Mouse (Mus musculus) intestine, embryonic 16.5 days (tissue): Measurements from ENCODE around the gene Ralgps1. TPM values are rescaled to one million over a fixed set of nuclear protein-coding genes. Genes with fewer than 3 reads are reported as not detected.
A peak's percentile ranks its signal among the peaks of the same experiment; 100 is the strongest.

ENCODE experiments used
- ATAC-seq: fragments of 200-750 bp; cut with Nextera tagmentation; 2 replicates; pipeline ENCODE4 v1.8.0; 2017; ENCODE audit warnings: moderate TSS enrichment, moderate library complexity
- H3K27ac ChIP-seq: fragments of 300-500 bp; sonication (generic); 2 replicates; pipeline ENCODE4 v1.5.1; 2014; ENCODE audit warnings: mild to moderate bottlenecking, low read length
- H3K27me3 ChIP-seq: fragments of 300-500 bp; sonication (generic); replicated peaks from 2 replicates; pipeline ENCODE4 v1.6.1; 2014; ENCODE audit warnings: low read length, control low read depth, mixed read lengths; ENCODE audit not compliant: control insufficient read depth, insufficient read depth
- H3K36me3 ChIP-seq: fragments of 300-500 bp; sonication (generic); 2 replicates; pipeline ENCODE4 v1.6.1; 2014; ENCODE audit warnings: low read length, control low read depth; ENCODE audit not compliant: control insufficient read depth, insufficient read depth
- H3K4me1 ChIP-seq: fragments of 300-500 bp; sonication (generic); 2 replicates; pipeline ENCODE4 v1.6.1; 2014; ENCODE audit warnings: low read length, control low read depth, mixed read lengths; ENCODE audit not compliant: control insufficient read depth, insufficient read depth
- H3K4me2 ChIP-seq: fragments of 300-500 bp; sonication (generic); 2 replicates; pipeline ENCODE4 v1.6.1; 2014; ENCODE audit warnings: low read depth, low read length, control low read depth
- H3K4me3 ChIP-seq: fragments of 300-500 bp; sonication (generic); 2 replicates; pipeline ENCODE4 v1.5.1; 2014; ENCODE audit warnings: mild to moderate bottlenecking, low read length
- H3K9ac ChIP-seq: fragments of 300-500 bp; sonication (generic); 2 replicates; pipeline ENCODE4 v1.6.1; 2014; ENCODE audit warnings: low read depth, low read length
- H3K9me3 ChIP-seq: fragments of 300-500 bp; sonication (generic); 2 replicates; pipeline ENCODE4 v1.6.1; 2016; ENCODE audit warnings: low read length, control low read depth; ENCODE audit not compliant: control insufficient read depth
- WGBS: fragments of 180-500 bp; shearing (Covaris S2); extraction: QIAGEN DNeasy Blood & Tissue Kit; methylation state at CpG from one replicate; pipeline ENCODE4 v1.1.7; 2014; 5-methylcytosine and 5-hydroxymethylcytosine counted together
- polyA plus RNA-seq: library from polyadenylated mRNA; unstranded; fragments of >200 nt; fragmentation: Nextera tagmentation; extraction: Ambion mirVana; gene quantifications from 2 replicates; pipeline ENCODE4 v1.2.1, GENCODE M21; 2015

Ralgps1 gene
- polyA plus RNA-seq, 1 experiment from 2014 or later, result 6.3 TPM

DNA sequence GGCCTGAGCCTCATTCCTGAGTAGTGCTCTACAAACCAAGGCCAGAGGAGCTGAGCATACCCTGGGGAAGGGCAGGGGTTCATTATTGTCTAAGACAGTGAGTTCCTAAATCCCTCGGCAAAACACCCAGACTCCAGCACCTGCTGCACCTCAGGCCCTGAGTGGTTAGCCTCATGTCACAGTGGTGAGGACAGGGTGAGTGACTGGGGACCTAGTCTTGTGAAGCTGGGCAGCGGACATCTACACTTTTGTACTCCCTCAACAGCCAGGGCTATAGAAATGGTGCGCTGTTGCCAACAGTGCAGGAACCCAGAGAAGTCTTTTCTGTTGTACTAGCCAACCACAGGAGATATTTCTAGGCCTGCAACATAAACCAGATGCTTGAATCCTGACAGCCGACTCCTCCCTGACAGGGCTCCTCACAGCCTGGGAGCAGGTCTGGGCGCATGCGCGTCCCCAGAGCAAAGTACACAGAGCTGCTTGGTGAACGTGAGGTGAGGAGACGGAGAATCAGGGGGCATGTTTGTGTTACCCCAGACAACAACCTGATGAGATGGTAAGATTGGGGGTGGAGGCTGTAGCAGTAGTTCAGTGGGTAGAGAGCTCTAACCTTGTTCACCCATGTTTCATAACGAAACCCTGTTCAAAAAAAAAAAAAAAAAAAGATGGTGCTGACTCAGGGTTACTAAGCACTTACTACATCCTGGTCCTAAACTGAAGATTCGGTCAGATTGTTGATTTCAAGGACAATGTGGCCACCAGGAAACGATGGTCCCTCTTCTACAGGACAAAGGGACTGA, 193.6 kb downstream of the Ralgps1 start:
- no peaks in the 10 kb centered on the region for H3K9me3 ChIP-seq
- peaks cover 33% of the 10 kb centered on the region for H3K4me1 ChIP-seq
- H3K27me3 ChIP-seq, result no peaks in the 10 kb centered on the region
- H3K9ac ChIP-seq, result 0 out of 2 replicates have a peak overlapping the region, but pooled peaks have one; percentile 45
- peak overlapping the region; percentile 29 for H3K4me2 ChIP-seq
- no peaks in the 10 kb centered on the region for H3K36me3 ChIP-seq
- no peak overlapping the region for H3K4me3 ChIP-seq
- WGBS, result 42% methylated on average over 12 of the region's 12 CpGs
- peak overlapping the region; percentile 82 for H3K27ac ChIP-seq
- peak; percentile 74 for ATAC-seq

DNA sequence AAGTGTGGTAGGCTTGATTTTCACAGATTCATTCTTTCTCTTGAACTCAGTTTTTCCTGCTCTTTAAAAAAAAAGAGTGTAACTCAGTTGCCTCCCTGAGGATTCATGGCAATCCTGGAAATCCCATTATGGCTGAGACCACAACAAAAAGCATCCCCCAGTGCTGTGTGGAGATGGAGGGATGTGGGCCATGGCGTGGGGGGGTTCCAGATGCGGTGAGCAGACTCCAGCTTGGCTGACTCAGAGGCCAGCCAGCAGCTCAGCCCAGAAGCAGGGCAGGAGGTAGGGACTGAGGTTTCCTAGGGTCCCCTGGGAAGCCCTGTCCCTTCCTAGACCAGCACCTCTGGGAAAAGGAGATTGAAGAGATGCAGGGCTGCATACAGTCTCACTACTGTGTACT, 194.4 kb downstream of the Ralgps1 start:
- Histone ChIP-seq H3K36me3 (no peaks in the 10 kb centered on the region), H3K4me1 (peaks cover 33% of the 10 kb centered on the region), H3K27ac (peak overlapping the region; percentile 82), H3K4me2 (no peak overlapping the region), H3K9ac (no peak overlapping the region), H3K4me3 (no peak overlapping the region), H3K27me3 (no peaks in the 10 kb centered on the region), H3K9me3 (no peaks in the 10 kb centered on the region)
- WGBS, result 48% methylated on average over 2 of the region's 2 CpGs
- ATAC-seq, result no peak

DNA sequence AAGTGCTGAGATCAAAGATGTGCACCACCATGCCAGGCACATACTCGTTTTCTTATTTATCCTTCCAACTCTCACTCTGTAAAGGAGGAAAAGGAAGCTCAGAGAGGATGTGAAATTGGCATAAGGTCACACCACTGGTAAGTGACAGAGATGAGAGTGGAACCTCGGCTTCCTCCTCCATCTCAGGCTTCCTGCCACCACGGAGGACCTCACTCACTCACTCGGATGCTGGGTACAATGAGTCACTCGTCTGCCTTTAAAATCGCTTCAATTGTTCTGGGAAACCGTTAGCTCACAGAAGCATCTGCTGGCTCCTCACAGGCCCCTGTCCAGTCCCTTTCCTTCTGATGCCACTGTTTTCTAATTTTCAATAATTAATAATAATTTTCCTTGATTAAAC, 194.8 kb downstream of the Ralgps1 start:
- no peak overlapping the region for H3K27ac ChIP-seq
- H3K36me3 ChIP-seq, result no peaks in the 10 kb centered on the region
- no peak for ATAC-seq

DNA sequence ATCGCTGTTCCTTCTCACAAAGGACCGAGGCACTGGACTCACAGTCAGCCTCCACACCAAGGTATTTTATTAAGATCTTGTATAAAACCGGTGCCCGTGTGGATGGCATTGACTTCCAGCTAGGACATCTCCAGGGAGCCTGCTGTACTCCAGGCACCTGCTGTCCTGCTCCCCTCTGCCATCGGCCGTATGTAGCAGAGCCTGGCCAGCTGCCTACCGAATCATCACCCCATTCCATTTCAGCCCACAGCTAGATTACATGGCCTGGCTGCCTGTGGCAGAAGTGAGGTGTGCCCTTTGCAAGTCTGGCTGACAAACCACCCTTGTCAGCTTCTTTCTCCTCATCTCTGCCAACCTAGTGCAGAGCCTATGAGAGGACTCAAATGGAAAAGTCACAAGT, 197.6 kb downstream of the Ralgps1 start:
- H3K9me3 ChIP-seq, result no peaks in the 10 kb centered on the region
- H3K4me1 ChIP-seq, result peaks cover 18% of the 10 kb centered on the region
- H3K4me3 ChIP-seq, result no peak overlapping the region
- H3K9ac ChIP-seq, result no peak overlapping the region
- 86% methylated on average over 7 of the region's 7 CpGs for WGBS
- no peak for ATAC-seq
- H3K36me3 ChIP-seq, result no peaks in the 10 kb centered on the region
- no peak overlapping the region for H3K27ac ChIP-seq
- no peak overlapping the region for H3K4me2 ChIP-seq
- no peaks in the 10 kb centered on the region for H3K27me3 ChIP-seq

More for the DNA sequence above, 194.8 kb downstream of the Ralgps1 start:
- Histone ChIP-seq H3K4me2 (no peak overlapping the region), H3K9me3 (no peaks in the 10 kb centered on the region), H3K4me3 (no peak overlapping the region), H3K27me3 (no peaks in the 10 kb centered on the region), H3K4me1 (peaks cover 33% of the 10 kb centered on the region), H3K9ac (no peak overlapping the region)
- whole genome bisulfite sequencing, result 66% methylated on average over 7 of the region's 7 CpGs

DNA sequence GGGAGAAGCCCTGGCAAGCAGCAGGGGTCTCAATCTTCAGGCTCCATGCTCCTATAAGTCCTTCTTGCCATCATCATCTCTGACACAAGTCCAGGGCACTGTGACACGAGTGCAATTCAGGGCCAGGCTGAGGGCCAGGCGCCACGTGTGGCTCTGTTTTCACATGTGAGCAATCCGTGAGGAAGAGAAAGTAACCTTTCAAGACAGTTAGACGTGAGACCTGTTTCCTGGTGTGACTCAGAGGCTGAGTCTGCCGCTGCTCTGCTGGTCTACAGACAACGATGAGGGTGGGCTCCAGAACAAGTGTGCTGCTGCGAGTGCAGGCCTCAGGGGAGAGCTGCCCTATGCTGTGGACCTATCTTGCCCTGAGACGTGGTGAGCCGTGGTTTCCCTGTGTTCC, 198.2 kb downstream of the Ralgps1 start:
- no peaks in the 10 kb centered on the region for H3K9me3 ChIP-seq
- 62% methylated on average over 10 of the region's 10 CpGs for WGBS
- H3K36me3 ChIP-seq, result no peaks in the 10 kb centered on the region
- peaks cover 13% of the 10 kb centered on the region for H3K4me1 ChIP-seq
- H3K4me3 ChIP-seq, result no peak overlapping the region
- no peak overlapping the region for H3K4me2 ChIP-seq
- no peak overlapping the region for H3K27ac ChIP-seq
- no peaks in the 10 kb centered on the region for H3K27me3 ChIP-seq
- H3K9ac ChIP-seq, result peak overlapping the region; percentile 24; the same call in 1 of the 2 replicates
- no peak for ATAC-seq

DNA sequence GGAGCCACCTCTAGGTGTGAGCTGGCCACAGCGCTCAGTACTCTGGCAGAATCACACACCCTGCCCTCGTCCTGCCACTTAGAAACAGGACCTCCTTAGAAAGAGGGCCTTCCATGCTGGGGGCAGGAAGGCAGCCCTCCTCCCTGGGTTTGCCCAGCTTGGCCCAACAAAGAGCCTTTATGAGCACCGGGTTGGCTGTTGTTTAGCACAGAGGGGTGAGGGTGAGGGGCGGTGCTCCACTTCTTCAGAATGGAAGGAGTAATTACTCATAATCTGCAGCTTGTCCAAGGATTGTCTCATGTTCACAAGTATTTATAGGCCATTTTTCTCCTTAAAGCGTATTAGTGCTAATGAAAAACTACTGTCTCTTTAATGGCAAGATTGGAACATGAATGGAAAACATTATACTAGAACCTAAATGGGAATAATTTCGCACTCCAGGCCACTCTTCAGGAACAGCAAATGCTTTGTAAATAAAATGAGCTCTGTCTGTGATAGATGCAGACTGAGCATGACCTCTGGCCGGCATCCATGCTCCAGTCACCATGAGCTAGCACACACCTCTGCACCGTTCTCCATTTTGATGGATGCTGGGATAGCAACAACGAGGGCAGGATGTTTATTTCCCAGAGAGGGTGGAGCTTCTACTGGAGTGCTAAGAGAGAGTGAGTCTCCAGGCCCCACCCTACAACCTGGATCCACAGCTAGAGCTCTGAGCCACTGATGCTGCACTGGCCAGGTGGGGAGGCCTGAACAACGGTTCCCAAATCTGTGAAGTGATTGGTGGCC, 200.3 kb downstream of the Ralgps1 start:
- Histone ChIP-seq H3K9me3 (no peaks in the 10 kb centered on the region), H3K4me1 (peaks cover 5% of the 10 kb centered on the region), H3K36me3 (no peaks in the 10 kb centered on the region), H3K9ac (no peak overlapping the region), H3K4me2 (no peak overlapping the region), H3K4me3 (no peak overlapping the region), H3K27me3 (no peaks in the 10 kb centered on the region), H3K27ac (no peak overlapping the region)
- no peak for ATAC-seq
- WGBS, result 60% methylated on average over 10 of the region's 10 CpGs

DNA sequence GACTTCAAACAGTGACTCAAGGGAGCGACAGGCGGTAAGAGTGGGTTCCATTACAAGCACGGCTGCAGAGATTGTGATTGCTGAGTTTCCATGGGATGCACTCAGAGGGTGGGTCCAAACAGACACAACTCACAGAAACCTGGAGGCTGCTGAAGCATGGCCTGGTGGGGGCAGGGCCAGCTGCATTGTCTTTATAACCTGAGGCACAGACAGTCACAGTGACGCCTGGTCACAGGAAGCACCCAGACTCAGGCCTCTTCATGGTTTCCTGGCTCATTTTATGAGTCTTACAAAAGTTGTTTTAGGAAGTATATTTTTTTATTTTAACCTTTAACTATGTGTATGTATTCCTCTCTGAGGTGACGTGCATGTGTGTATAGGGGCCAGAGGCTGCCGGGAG, 201.8 kb downstream of the Ralgps1 start:
- 73% methylated on average over 6 of the region's 6 CpGs for WGBS
- no peak overlapping the region for H3K27ac ChIP-seq
- H3K4me2 ChIP-seq, result no peak overlapping the region

DNA sequence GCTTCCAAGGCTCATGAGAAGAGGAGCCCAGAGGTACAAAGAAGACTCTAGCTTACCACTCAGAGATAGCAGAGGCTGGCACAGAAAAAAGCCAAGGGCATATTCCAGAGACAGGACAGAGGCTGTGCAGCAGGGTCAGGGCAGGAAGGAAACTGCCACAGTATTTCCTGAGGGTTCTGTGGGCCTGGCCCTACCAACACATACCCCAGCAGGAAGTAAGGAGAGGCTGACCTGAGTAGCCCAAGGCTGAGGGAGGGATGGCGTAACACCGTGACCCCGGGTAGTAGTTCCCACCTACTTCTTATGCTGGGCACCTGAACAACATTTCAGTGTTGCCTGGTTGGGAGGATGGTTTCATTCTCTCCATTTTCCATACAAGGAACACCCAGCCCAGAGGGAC, 204.2 kb downstream of the Ralgps1 start:
- H3K4me3 ChIP-seq, result no peak overlapping the region
- no peak overlapping the region for H3K9ac ChIP-seq
- no peak overlapping the region for H3K27ac ChIP-seq
- H3K4me1 ChIP-seq, result peaks cover 17% of the 10 kb centered on the region
- 77% methylated on average over 3 of the region's 3 CpGs for WGBS
- no peaks in the 10 kb centered on the region for H3K36me3 ChIP-seq
- H3K27me3 ChIP-seq, result no peaks in the 10 kb centered on the region
- no peak overlapping the region for H3K4me2 ChIP-seq
- H3K9me3 ChIP-seq, result no peaks in the 10 kb centered on the region
- no peak for ATAC-seq

More for the DNA sequence above, 201.8 kb downstream of the Ralgps1 start:
- Histone ChIP-seq H3K36me3 (no peaks in the 10 kb centered on the region), H3K27me3 (no peaks in the 10 kb centered on the region), H3K4me1 (peaks cover 17% of the 10 kb centered on the region), H3K9me3 (no peaks in the 10 kb centered on the region), H3K4me3 (no peak overlapping the region), H3K9ac (no peak overlapping the region)
- no peak for ATAC-seq

DNA sequence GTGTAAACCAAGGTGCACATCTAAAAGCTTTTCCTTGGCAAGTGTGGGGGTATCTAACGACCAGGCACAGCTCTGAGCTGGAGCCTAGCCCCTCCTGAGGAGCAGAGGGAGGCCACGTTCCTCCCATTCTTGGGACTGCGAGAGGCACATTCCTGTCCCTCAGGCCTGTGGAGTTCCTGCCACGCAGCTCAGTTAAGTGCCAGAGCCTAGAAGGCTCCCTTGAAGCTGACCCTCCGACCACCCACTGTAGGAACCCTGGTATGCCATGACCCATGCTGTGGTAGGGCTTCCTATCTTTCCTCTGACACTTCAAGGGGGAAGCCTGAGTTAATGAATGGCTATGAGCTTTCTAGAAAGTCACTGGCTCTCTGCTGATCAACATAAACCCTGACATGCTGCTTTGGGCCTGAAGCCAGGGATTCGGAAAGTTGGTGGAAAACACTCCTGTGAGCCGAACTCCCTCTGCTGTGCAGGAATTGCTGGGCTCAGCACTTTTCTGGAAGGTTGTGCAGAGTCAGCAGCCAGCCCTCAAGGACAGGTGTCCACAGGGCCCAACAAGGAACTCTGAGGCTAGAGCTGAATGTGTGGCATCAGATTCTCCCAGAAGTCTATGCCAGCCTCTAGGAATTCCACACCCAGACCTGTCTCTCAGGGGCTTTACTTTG, 205.4 kb downstream of the Ralgps1 start:
- WGBS, result 38% methylated on average over 7 of the region's 7 CpGs
- ATAC-seq, result peak; percentile 60; the same call in 1 of the 2 replicates
- Histone ChIP-seq H3K9me3 (no peaks in the 10 kb centered on the region), H3K4me2 (no peak overlapping the region), H3K27ac (peak overlapping the region; percentile 26), H3K27me3 (no peaks in the 10 kb centered on the region), H3K4me1 (peaks cover 17% of the 10 kb centered on the region), H3K4me3 (no peak overlapping the region), H3K9ac (peak overlapping the region; percentile 23; the same call in 1 of the 2 replicates), H3K36me3 (no peaks in the 10 kb centered on the region)
